8 mouse cellular contexts compared by ENCODE assay signal in the genomic region with DNA sequence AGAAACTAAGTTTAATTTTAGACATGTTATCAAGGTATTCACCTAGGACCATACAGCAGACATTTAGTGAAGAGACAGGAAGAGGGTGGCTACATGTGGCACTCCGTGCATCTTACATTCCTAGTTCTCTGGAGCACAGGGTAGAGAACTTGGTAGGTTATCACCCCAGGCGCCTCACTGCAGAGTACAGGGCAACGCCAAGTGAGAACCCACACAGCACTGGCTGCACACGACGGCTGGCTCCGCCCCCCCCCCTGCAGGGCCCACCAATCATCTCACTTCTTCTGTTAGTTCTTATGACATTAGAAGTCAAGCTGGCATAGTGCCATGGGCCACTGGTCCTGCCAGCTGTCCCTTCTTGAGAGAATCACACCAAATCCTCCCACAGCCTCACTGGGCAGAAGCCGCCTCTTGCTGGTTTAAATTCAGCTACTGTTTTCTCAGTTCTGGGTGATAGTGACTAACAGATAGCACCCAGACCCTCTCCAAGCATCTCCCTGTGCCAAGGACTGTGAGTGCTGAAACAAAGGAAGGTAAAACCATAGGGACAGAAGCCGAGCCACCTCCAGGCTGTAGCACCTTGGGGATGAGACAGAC.
DNase-seq lines count a peak whose midpoint lies in the region; ATAC-seq lines count a peak whose summit lies in the region.

No protein-coding gene starts in this region.

- peaks cover 39% of the 10 kb centered on the region for H3K4me1 ChIP-seq in hindbrain, embryonic 12.5 days
- H3K4me1 ChIP-seq in hindbrain, embryonic 10.5 days (replicated peaks) = peaks cover 38% of the 10 kb centered on the region

- ATAC-seq in hindbrain, embryonic 12.5 days (ENCODE audit: low FRiP score) = peak; percentile 55

- no peaks in the 10 kb centered on the region for H3K36me3 ChIP-seq in hindbrain, embryonic 12.5 days
- no peaks in the 10 kb centered on the region for H3K36me3 ChIP-seq in hindbrain, embryonic 10.5 days

- no peak overlapping the region for H3K9ac ChIP-seq in hindbrain, embryonic 12.5 days

- peak overlapping the region; percentile 72 for H3K27ac ChIP-seq in hindbrain, embryonic 12.5 days
- no peak overlapping the region for H3K27ac ChIP-seq in hindbrain, embryonic 10.5 days

- DNase-seq in hindbrain, embryonic 10.5 days (ENCODE audit: low spot score) = no peak
- peak; percentile 58 for DNase-seq in testis, postnatal 10 days (ENCODE audit: low spot score)
- no peak for DNase-seq in testis, postnatal 14 days (ENCODE audit: low spot score)
- DNase-seq in left cerebral cortex, adult 9 months (ENCODE audit: low spot score in 2 of 2) = peak; percentile 55 to 88
- peak; percentile 84 for DNase-seq in telencephalon, adult 2 months (ENCODE audit: low read depth, low spot score)
- no peak for DNase-seq in cerebellum, adult 11-12 months
- DNase-seq in spleen, postnatal 14 days (ENCODE audit: low spot score in 2 of 2) = no peak

- no peak overlapping the region for H3K4me3 ChIP-seq in hindbrain, embryonic 12.5 days
- no peak overlapping the region for H3K4me3 ChIP-seq in hindbrain, embryonic 10.5 days

- no peaks in the 10 kb centered on the region for H3K27me3 ChIP-seq in hindbrain, embryonic 12.5 days
- no peaks in the 10 kb centered on the region for H3K27me3 ChIP-seq in hindbrain, embryonic 10.5 days (ENCODE audit: insufficient read depth, poor library complexity, severe bottlenecking)

- H3K4me2 ChIP-seq in hindbrain, embryonic 12.5 days (replicated peaks) = no peak overlapping the region

- WGBS in hindbrain, embryonic 12.5 days = 73% methylated on average over 8 of the region's 8 CpGs
- 89% methylated on average over 8 of the region's 8 CpGs for WGBS in hindbrain, embryonic 10.5 days

- no peaks in the 10 kb centered on the region for H3K9me3 ChIP-seq in hindbrain, embryonic 12.5 days (replicated peaks)
- no peaks in the 10 kb centered on the region for H3K9me3 ChIP-seq in hindbrain, embryonic 10.5 days

Comparison
In these comparisons a context has a peak if more than half of its experiments do, and no peak if none do; other contexts are left out.
1. DNase-seq: peak in testis, postnatal 10 days (single experiment), left cerebral cortex, adult 9 months (2 of 2) and telencephalon, adult 2 months (single experiment); none in hindbrain, embryonic 10.5 days (single experiment), testis, postnatal 14 days (single experiment), cerebellum, adult 11-12 months (single experiment) and spleen, postnatal 14 days (0 of 2).